Mouse (Mus musculus) kidney, adult 2 months (tissue): ENCODE results near the gene Chrm3.

Source experiments
- CTCF ChIP-seq: fragments of 200-500 bp; conservative IDR thresholded peaks from 2 replicates; pipeline ENCODE4 v1.5.1; 2011; ENCODE audit warnings: low read depth, mild to moderate bottlenecking, control low read depth, low read length, moderate library complexity, mixed read lengths; ENCODE audit not compliant: insufficient read depth, insufficient read length
- POLR2A ChIP-seq: fragments of 200-500 bp; IDR thresholded peaks from one replicate; pipeline ENCODE4 v1.6.1; 2011; ENCODE audit warnings: low read depth, low read length, control low read depth

DNA sequence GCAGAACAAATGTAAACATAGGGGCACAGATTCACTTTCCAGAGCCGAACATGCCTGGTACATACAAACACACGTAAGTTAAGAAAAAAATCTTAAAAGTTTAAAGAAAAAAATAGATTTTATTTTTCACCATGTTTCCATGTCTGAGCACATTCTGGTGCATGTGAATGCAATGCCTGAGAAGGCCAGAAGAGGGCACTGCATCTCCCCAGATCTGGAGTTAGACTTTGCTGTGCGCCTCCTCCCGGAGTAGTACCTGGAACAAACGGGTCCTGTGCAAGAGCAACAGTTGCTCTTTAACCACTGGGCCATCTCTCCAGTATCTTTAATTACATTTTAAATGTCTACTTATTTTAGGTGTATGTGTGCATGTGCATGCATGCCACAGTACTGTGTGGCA lies 534.4 kb downstream of the Chrm3 start:
- TF ChIP-seq CTCF: peak; percentile 62
- TF ChIP-seq POLR2A: no peak
